Mouse (Mus musculus) CD8-positive naive resting alpha-beta T cell, adult 2 months (primary cell): ENCODE measurements around the gene B3gntl1.

Experiments used
- DNase-seq, 2 experiments: peaks; one replicate each; pipeline ENCODE4 v3.0.0; 2022; ENCODE audit warnings: low read depth in 2 of 2, low spot score in 2 of 2

The B3gntl1 gene

GRCm38 (mm10) chr11:121672990-121673572 is at the start of gene B3gntl1:
B3gntl1 (minus strand) TSS chr11:121673153.
- DNase-seq = peak; percentile 97 to 98

DNA sequence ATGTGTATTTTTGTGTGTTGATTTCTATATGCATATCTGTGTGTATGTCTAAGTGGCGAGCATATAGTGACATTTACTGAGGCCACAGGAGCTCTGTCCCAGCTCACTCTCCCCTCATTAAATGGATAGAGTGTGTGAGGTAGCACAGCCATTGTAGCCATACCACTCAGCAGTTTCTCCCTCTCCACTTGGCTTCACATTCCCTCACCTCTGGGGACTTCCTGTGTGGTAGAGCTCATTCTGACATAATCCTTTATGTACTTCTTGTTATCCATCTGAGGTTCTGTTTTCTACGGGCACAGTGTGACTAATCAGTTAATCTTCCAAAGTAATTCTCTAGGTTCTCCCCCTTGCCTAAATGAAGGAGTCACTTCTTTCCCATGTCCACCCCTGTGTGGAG is 49.5 kb upstream of the B3gntl1 start:
- no peak for DNase-seq

- no peak for DNase-seq
Measured at GRCm38 (mm10) chr11:121720752-121721151, 47.8 kb upstream of the B3gntl1 start.

- DNase-seq = no peak
Measured at GRCm38 (mm10) chr11:121717724-121718123, 44.8 kb upstream of the B3gntl1 start.

DNA sequence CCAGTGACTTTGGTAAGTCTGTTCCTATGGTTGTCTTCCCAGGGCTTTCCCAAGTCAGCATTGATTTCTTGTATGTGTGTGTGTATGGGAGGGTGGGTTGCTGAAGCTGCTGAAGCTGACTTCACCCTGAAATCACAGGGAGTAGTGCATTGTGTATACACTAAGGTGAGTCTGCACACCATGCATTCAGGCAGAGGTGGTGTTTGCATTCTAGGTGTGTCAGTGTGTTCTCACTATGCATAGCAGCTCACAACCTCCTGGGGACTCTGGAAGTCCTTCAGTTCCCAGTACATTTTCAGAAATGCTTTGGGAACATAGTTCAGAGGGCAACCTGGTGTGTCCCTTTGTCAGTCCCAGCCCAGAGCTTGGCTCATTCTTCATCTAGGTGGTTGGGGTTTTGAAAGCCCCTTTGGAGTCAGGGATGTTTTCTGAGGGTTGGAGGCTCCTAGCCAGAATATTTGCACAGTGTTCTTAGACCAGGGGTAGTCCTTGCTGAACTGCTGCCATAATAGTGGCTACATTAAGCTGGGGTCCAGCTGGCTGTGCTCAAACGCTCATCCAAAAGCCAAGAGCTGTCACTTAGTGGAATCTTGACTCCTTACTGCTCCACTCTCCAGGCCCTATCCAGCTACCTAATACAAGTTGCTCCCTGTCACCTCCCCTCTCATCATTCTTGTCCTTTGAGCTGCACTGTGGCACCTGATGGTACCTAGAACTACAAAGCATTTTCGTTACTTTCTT is 42.0 kb upstream of the B3gntl1 start:
- DNase-seq = no peak

DNA sequence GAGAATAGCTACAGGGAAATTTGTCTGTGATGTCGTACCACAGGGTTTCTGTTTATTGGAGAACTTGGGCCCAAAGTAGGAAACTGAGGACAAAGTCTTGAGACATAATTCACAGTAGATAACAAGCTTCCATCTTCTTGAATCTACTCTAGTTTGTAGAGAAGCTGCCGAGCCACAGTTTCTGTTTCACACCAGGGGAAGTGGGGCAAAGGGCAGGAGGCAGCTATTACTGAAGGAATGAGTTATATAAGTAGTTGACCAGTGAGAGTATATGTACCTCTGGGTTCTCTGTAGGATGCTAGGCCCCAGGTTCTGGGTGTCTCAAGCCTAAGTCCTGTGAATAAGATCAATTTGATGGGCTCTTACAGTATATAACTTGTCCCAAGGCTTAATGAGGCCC is 40.6 kb upstream of the B3gntl1 start:
- no peak for DNase-seq

DNA sequence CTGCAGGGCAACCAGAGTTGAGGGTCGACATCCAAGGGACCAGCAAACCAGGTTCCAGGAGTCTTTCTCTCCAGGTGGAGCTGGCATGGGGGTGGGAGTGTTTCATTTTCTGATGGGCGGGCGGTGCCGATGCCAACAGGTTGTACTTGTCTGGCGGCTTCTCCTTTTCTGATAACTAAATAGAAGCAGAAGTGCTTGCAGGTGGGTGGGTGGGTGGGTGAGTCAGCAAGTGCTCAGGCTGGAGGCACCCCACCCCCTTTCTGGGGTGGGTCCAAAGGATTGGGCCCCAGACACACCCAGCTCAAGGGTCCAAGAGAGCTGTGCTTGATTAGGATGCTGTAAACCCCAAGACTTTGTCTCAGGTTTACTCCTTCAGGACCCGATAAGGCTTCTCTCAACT is 40.0 kb upstream of the B3gntl1 start:
- DNase-seq = no peak

DNA sequence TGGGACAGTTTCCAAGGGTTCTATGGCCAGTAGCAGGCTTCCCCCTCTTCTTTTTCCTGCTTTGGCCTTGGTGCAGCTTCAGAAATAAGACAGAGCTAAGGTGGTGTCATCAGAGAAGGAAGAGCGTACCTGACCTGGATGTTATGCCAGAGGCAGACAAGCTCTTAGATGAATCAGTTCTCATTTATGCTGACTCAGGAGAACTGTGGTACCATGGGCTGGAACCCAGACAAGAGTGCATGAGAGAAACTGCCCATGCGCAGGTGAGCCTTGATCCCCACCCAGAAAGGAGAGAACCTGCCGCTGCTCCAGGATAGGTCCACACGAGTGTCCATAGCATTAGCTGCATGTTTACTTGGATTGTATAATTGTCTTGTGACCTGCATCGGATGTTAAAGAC is 37.3 kb upstream of the B3gntl1 start:
- no peak for DNase-seq

- no peak for DNase-seq
Measured at GRCm38 (mm10) chr11:121709278-121709677, 36.3 kb upstream of the B3gntl1 start.

DNA sequence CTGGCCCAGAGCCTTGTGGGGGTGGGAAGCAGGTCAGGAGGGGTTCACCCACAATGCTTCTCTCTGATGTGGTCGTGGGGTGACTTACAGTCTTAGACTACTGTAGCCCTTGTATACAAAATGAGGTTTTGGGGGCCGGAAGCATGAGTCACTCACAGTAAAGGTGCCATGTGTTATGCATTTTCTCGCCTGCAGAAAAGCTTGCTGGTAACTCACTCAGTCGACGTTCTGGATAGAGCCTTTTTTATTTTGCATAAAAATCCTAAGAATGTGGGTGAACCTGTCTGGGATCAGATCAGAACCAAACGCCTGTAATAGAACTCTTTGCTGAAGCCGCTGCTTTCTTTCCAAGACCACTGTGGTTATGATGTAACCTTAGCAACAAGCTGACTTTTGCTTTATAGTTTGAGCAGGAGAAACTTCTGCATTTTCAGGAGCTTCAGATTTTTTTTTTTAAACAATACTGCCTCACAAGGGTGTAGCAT is 33.6 kb upstream of the B3gntl1 start:
- peak; percentile 82 to 90 for DNase-seq

- DNase-seq = no peak
Measured at GRCm38 (mm10) chr11:121703619-121704215, 30.8 kb upstream of the B3gntl1 start.

- DNase-seq = peak; percentile 40 to 55
Measured at GRCm38 (mm10) chr11:121702895-121703618, 30.1 kb upstream of the B3gntl1 start.

DNA sequence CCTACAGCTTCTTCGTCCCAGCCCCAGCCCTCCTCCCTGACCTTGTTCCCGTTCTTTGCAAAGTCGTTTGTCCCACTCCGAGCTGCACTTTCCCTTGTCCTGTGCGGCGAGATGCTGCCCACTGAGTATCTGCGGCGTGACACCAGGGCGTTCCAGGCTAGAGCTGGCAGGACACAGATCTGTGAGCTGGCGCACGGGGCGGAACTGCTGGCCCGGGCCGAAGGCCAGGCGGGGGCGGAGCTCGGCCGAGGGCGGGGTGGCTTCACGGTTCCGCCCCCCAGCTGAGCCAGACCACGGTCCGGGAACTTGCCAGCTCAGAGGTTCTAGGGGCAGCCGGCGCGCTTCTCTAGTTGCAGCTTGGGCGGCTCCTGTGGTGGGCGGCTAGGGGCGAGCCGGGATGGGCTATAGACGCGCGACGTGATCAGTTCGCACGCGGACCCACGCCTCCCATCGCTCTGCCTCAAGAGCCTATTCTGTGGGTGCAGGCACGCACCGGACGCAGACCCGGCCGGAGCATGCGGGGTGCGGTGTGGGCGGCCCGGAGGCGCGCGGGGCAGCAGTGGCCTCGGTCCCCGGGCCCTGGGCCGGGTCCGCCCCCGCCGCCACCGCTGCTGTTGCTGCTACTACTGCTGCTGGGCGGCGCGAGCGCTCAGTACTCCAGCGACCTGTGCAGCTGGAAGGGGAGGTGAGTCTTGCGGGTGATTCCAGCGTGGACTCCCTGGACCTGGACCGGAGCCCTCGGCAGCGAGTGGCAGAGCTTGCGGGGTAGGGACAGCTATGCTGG is 29.4 kb upstream of the B3gntl1 start:
- DNase-seq = peak in 1 of 2 experiments; percentile 33

DNA sequence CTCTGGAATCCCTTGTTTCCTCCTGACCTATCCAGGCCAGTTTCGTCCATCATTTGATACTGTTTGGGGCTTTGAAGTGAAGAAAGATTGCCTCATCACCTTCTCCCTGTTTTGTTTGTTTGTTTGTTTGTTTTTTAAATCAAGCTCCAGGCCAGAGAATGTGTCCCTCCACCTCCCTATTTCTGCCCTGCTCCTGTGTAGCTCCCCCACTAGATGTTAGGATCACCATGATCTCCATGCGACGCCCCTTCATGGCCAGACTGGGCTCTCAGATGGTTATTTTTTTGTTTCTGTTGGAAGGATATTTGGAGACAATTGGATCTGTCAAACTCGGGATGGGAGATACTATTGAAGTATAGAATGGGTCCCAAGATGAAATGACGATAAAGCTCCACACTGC is 28.3 kb upstream of the B3gntl1 start, which contains the start of gene Metrnl:
Gene Metrnl (plus strand): TSS at position 301 of the 400 bp plus-strand sequence.
- DNase-seq = no peak

DNA sequence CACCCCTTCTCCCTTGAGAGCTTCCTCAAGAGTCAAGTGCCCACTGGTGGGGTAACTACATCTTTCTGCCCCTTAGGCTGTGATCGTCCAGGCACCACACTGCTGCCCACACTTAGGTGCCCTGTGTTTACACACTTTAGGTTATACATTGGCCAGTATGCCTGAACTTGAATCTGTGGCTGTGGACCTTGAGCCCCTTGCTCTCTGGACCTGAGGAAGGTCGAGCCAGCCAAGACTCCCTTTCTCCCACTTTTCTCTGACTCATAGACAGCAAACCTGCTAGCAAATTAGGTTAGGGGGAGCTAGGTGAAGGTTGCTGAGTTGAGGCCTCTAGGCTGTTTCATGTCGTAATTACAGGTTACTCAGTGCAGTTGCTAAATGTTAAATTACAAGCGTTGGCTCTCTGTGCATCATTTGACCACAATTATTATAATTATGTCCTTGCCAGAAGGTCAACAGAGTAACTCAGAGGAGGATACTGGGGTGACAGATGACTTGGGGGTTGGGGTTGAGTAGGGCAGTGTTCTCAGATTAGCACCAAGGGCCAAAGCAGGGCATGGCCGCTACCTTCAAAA is 25.5 kb upstream of the B3gntl1 start:
- DNase-seq = no peak

DNA sequence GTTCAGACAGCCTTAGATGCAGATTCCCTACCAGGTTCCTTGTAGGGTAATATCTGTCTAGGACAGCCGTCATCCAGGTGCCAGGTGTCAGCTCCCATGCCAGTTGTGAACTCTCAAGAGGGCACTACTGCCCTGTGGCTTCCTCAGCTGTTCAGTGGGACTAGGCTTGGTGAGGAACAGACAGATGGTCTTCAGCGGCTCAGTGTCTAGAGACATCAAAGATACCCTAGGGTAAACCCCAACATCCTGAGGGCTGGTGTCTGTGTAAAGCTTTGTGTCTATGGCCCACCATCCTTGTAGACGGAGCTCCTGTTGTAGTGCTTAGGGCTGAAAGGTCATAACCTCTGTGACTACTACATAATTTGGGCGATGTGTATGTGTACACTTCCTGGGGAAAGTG is 24.3 kb upstream of the B3gntl1 start:
- peak; percentile 47 for DNase-seq

- no peak for DNase-seq
Measured at GRCm38 (mm10) chr11:121695304-121696064, 22.5 kb upstream of the B3gntl1 start.

- DNase-seq = peak in 1 of 2 experiments; percentile 50
Measured at GRCm38 (mm10) chr11:121688024-121688423, 15.1 kb upstream of the B3gntl1 start.

GRCm38 (mm10) chr11:121686674-121687073 is 13.7 kb upstream of the B3gntl1 start:
- DNase-seq = no peak

DNA sequence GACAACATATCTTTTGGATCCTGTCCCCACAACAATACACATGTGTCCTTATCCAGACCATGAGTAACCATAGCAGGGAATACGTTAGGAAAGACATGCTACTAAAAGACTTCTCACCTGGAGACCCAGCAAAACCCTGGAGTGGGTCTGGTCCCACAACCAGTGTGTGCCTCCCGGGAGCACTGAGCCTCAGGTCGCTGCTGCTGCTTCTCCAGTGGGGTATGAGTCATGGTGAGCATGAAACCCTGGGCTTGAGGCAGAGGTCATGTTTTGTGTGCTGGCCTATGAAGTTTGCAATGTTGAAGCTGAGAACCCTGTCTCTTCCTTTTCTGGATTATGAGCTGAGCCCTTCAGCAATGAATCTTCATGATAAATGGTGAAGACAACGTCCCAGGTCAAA is 13.1 kb upstream of the B3gntl1 start:
- no peak for DNase-seq
